Mouse (Mus musculus) gonadal fat pad, adult 2 months (tissue): ENCODE measurements around the gene Ehmt1. TPM values are rescaled to one million over a fixed set of nuclear protein-coding genes. Genes with fewer than 3 reads are reported as not detected.

Experiments used
- DNase-seq: peaks from one replicate; pipeline ENCODE4 v3.0.0-alpha.2; 2012; ENCODE audit warnings: low read depth
- polyA plus RNA-seq: library from polyadenylated mRNA; depleted of rRNA; stranded (reverse); fragments of >200 nt; gene quantifications from 2 replicates; pipeline ENCODE4 v1.2.3, GENCODE M21; 2012; rRNA removed

Gene Ehmt1
- polyA plus RNA-seq, 1 experiment: 55.9 TPM

DNA sequence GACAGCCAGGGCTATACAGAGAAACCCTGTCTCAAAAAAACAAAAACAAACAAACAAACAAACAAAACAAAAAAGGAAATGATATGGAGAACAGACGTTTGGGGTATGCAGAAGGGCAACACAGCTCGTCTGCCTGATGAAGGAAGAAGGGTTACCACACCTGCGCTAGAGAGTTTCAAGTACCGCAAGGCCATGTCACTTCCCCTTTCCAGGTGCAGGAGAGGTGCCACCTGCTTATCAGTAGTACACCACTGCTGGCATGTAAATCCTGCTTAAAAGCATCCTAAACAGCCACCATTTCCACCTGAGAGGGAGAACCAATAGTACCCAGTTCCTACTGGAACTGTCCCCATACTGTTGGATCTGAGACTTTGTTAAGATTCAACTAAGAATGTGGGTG lies 113.8 kb downstream of the Ehmt1 start:
- DNase-seq: no peak

DNA sequence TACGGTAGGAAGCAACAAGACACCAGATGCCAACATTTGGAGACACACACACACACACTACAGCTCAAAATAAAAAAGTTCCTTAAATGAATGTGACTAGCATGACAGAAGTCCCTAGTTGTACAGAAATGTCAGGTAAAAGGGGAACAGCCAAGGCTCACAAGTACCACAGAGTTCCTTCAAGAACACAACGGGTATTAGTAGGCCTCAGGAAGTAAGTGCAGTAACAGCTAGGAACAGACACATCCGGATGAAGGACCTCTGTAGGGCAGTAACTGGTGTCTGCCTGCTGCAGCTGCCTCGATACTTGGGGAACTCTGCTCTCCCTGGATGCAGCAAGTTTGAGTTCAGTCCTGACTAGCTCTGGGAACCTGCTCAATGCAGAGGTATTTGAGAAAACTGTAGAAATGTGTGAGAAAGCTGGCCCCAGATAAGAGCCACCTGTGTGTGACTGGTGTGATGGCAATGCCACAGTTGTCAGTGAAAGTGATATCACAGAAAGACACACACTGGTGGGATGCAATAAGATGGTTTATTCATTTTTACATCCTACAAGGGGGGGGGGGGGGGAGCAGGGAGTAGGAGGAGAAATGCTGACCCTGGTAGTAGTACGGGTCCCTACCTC lies 122.5 kb downstream of the Ehmt1 start:
- no peak for DNase-seq

DNA sequence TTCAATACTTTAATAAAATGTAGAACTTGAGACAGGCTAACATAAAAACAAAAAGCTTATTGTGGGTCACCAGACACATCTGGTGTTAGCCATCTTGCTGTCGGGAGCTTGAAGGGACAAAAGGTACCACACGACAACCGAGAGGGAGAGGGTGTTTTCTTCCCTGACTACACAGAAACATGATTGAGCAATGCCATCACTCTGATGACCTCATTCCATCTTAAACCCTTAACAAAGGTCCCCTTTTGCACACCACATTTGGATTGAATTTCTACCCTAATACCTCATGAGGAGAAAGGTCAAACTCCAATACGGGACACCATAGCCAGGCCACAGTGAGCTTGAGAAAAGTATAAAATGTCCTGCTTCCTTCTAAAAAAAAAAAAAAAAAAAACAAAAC lies 132.2 kb downstream of the Ehmt1 start:
- no peak for DNase-seq

DNA sequence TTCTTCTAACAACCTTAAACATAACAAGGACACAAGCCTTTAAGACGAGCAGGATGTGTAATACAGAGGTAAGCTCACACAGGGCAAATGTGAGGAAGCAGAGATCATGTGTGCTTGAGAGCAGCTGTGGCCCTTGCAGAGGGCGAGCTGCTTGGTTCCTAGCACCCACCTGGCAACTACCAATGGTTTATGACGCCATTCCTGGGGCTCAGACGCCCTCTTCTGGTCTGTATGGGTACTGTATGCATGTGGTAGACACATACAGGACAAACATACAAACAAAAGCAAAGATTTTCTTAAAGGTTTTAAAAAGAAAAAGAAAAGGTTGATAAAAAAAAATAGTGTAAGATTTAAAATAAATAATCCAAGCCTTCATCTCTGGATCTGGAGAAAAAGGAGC lies 138.2 kb downstream of the Ehmt1 start:
- DNase-seq: no peak

DNA sequence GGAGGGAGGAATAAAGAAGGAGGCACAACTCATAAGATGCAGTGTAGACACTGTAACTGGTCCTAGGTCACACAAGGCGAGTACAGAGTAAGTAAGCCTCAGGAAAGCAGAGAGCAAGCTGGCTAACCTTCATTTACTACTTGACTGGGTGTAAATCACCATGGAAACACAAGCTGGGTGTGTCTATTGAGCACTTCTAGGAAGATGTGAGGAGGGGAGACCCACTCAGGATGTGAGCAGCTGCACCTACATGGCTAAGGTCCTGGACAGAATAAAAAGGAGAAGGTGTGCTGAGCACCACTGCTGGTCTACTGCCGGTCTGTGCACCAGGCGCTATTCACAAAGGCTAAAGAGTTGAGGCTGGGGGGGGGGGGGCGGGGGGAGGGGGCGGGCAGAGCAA lies 142.6 kb downstream of the Ehmt1 start:
- no peak for DNase-seq

DNA sequence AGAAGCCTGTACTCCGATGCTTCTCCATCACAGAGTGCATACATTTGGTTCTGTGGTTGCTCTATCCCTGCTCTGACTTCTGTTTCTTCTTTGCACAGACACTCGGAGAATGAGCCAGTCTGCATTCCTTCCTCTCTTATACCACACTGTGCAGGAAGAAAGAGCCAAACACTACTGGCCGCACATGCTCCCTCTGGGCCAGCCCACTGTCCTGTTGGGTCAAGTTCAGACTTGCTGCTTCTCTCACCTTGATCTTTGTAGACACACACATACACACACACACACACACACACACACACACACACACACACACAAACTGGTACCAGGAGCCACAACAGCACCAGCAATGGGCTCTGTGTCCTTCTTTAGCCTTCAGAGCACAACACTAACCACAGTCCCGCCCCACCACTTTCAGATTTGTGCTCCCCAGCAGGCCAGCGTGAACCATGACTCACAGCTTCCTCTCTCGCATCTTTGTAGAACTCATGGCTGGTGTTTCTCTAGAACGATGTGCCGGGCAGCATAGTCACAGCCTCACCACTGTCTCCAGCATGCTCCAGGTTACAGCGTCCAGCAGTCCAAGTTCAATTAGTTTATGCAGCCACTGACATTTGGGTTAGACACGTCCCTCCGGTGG lies 143.3 kb downstream of the Ehmt1 start:
- DNase-seq: no peak

DNA sequence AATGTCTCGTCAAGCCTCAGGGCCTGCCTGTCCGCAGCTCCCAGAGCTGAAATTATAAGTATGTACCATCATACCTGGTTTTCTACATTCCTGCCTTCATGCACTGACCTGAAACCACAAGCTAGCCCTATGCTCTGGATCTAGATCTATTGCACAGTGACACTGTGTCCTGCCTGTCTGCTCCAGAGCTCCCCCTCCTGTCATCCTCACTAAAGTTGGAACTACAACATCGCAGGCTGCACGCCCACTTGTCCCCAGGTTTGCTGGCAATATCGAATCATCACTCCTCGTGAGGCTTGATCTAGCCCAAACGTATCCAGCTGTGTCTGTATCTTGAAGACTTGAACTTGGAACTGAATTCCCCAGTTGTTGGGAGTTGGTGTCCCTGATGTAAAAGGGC lies 144.6 kb downstream of the Ehmt1 start:
- no peak for DNase-seq

DNA sequence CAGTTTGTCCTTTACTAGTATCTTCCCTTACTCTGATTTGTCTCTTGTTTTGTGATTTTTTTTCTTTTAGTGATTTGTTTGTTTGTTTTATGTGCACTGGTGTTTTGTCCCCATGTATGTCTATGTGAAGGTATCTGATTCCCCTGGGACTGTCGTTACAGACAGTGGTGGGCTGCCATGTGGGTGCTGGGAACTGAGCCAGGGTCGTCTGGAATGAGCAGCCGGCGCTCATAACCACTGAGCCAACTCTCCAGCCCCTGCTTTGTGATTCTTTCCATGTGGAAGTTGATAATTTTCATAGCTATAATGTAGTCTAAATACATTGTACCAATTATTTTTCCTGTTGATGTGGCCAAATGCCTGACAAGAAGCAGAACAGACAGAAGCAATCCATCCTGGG lies 148.6 kb downstream of the Ehmt1 start:
- DNase-seq: no peak

DNA sequence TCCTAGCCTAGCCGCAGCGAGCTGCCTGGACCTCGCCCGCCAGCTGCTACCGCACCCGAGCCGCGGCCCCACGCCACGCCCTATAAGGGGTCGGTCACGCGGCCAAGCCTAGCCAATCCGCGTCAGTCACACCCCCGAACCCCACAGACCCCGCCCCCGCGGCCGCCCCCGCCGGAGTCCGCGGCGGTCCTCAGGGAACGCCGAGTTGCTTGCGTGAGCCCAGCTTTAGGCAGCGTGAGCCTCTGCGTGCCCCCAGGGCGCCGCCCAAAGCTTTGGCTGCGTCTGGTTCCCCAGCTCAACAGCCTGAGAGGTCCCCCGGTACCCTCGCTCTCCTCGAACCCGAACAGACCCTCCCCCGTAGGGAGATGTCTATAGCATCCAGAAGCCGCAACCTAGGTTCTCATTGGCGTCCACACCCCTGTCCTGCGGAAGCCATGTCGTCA lies 156.3 kb downstream of the Ehmt1 start, which contains the start of gene Cacna1b:
Cacna1b (minus strand) TSS at position 38 of the 443 bp plus-strand sequence.
- no peak for DNase-seq

DNA sequence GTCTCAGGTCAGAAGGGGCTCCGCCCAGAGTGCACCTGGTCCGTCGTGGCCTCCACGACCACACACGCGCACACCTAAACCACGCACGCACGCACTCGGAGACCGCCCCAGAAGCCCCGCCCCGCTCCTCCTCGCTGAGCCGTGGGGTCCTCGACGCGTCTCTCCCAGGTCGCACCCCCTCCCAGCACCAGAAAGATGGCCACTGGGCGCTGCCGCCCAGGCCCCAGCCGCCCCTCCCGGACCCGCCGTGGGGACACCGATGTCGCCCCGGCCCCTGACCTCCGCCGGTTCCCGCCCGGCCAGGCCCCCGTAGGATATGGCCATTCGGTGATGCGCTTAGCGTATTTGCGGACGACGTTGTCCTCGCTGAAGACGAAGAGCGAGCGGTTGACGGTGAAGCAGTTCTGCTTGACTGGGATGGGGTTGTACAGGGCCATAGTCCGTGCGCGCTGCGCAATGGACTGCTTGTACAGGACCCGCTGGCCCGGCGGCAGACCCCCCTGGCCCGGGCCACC lies 156.9 kb downstream of the Ehmt1 start:
- DNase-seq: no peak

DNA sequence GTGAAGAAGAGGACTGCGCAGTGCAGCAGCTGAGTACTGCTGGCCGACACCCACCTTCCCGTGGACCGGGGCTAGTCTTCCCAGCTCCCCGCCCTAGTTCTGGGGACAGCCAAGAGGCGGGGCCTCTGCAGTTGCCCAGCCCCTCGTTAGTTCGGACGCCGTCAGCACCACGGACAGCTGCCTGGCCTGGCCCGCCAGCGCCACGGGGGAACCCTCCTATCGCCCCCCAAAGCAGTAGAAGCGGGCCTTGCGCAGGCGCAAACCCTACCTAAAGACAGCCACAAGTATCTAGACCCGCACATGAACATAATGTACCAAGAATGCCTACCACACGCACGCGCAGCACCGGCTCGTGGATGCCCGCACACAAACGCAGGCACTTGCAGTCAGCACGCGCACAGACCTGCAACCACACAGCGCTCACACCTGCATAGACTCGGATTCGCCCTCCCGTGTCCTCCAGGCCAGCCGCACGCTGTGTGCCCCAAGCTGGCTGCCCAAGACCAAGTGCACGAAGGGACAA lies 157.4 kb downstream of the Ehmt1 start:
- no peak for DNase-seq

DNA sequence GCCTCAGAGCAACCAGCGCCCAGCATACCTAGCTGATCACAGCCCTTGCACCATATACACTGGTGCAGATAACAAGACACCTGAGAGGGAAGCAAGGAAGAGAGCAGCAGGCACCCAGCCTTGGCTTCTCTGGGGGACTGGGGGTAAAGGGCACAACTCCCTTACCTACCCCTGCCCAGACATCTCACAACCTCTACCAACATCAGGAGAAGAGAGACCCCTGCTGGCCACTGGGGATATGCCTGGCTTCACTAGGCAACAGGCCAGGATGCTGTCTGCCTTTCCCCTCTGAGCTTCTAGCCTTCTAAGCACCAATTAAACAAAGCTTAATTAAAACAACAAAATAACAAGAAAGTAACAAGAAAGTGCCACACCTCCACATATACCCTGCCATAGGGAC lies 164.1 kb downstream of the Ehmt1 start:
- no peak for DNase-seq

DNA sequence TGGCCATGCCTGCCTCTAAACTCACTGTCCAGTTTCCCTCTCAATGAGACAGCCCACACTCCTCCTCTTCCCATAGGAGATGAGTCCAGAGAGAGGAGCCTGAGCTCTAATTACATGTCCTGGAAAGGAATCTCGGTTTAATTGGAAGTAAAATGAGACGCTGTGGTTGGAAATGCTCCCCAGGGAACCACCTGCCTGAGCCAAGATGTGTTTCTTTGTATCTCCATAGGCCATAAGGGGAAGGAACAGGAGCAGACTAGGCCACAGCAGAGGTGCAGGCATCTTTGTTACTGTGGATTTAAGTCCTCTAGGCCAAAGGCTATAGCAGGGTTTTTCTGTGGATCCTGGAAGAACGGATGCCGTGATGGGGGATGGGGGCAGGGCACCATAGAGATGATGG lies 166.8 kb downstream of the Ehmt1 start:
- no peak for DNase-seq

DNA sequence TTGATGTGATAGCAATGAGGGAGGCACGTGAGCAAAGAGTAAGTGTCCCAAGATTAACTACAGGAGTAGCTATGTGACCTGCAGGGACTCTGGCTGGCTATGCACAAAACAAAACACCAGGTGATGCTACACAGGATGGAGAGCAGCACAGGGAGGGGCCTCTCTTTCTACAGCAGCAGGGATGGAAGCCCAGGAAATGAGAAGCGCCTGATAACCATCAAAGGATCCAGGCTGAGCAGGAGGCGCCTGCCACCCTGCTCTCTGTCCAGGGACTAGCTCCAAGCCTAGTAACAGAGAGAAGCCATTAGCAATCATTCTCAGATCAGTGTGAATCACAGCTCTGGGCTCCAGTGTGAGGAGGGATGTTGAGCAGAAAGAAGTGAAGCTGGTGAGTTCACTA lies 169.4 kb downstream of the Ehmt1 start:
- no peak for DNase-seq

DNA sequence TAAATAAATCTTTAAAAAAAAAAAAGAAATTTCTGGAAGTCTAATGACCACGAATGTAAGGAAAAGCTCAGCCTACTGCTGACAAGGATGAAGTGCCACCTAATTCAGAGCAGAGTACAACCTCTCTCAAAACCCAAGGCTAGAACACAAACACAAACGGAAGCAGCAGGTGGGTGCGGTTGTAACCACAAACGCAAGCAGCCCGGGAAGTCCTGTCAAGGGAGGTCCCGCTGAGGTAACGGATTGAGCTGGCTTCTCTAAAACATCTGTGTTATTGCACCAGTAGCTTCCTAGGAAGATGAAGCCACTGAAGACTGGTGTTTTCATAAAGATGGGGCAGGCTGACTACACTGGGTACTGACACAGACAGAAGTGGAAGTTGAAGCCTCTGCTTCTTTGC lies 171.5 kb downstream of the Ehmt1 start:
- DNase-seq: no peak

Other genes starting within 250 kb of the Ehmt1 start
- 5.0 and 8.0 TPM in 2 replicates for gene Cacna1b, start 156.5 kb downstream of the Ehmt1 start, polyA plus RNA-seq
- 120 and 157 TPM in 2 replicates for gene Arrdc1, start 15.6 kb upstream of the Ehmt1 start, polyA plus RNA-seq
- 10.9 and 11.4 TPM in 2 replicates for gene Zmynd19, start 30.2 kb upstream of the Ehmt1 start, polyA plus RNA-seq
- gene Dph7, start 42.8 kb upstream of the Ehmt1 start, polyA plus RNA-seq: 20.4 and 23.1 TPM in 2 replicates
- gene Mrpl41, start 55.5 kb upstream of the Ehmt1 start, polyA plus RNA-seq: 67.2 and 81.6 TPM in 2 replicates
- gene Pnpla7, start 56.4 kb upstream of the Ehmt1 start, polyA plus RNA-seq: 17.3 and 20.7 TPM in 2 replicates
- gene Nsmf, start 134.7 kb upstream of the Ehmt1 start, polyA plus RNA-seq: 272 and 279 TPM in 2 replicates
- 1.8 and 2.3 TPM in 2 replicates for gene Entpd8, start 160.7 kb upstream of the Ehmt1 start, polyA plus RNA-seq
- 0.30 and 0.34 TPM in 2 replicates for gene Noxa1, start 175.5 kb upstream of the Ehmt1 start, polyA plus RNA-seq